Mouse (Mus musculus) midbrain, embryonic 16.5 days (tissue): ENCODE results near the gene Napa. TPM values are rescaled to one million over a fixed set of nuclear protein-coding genes. Genes with fewer than 3 reads are reported as not detected.

ENCODE experiments used
- ATAC-seq: fragments of 200-750 bp; cut with Nextera tagmentation; 2 replicates; pipeline ENCODE4 v1.8.0; 2017; ENCODE audit warnings: moderate TSS enrichment
- H3K27ac ChIP-seq: fragments of 300-500 bp; sonication (generic); 2 replicates; pipeline ENCODE4 v1.5.1; 2014; ENCODE audit warnings: mild to moderate bottlenecking, low read length, mixed read lengths
- H3K27me3 ChIP-seq: fragments of 300-500 bp; sonication (generic); 2 replicates; pipeline ENCODE4 v1.6.1; 2014; ENCODE audit warnings: low read depth, low read length, mixed read lengths; ENCODE audit not compliant: control insufficient read depth, insufficient read depth
- H3K36me3 ChIP-seq: fragments of 300-500 bp; sonication (generic); 2 replicates; pipeline ENCODE4 v1.6.1; 2014; ENCODE audit warnings: mild to moderate bottlenecking, low read length, moderate library complexity, mixed read lengths; ENCODE audit not compliant: control insufficient read depth, insufficient read depth
- H3K4me1 ChIP-seq: fragments of 300-500 bp; sonication (generic); 2 replicates; pipeline ENCODE4 v1.6.1; 2014; ENCODE audit warnings: mild to moderate bottlenecking, low read length, mixed read lengths; ENCODE audit not compliant: control insufficient read depth, insufficient read depth
- H3K4me2 ChIP-seq: fragments of 300-500 bp; sonication (generic); 2 replicates; pipeline ENCODE4 v1.6.1; 2014; ENCODE audit warnings: mild to moderate bottlenecking, low read length, mixed read lengths
- H3K4me3 ChIP-seq: fragments of 300-500 bp; sonication (generic); 2 replicates; pipeline ENCODE4 v1.5.1; 2014; ENCODE audit warnings: low read depth, mild to moderate bottlenecking, low read length, moderate library complexity, mixed read lengths
- H3K9ac ChIP-seq: fragments of 300-500 bp; sonication (generic); 2 replicates; pipeline ENCODE4 v1.6.1; 2014; ENCODE audit warnings: low read depth, low read length, mixed read lengths
- H3K9me3 ChIP-seq: fragments of 300-500 bp; sonication (generic); replicated peaks from 2 replicates; pipeline ENCODE4 v1.6.1; 2014; ENCODE audit warnings: mild to moderate bottlenecking, low read length, mixed read lengths; ENCODE audit not compliant: control insufficient read depth, poor library complexity, severe bottlenecking
- WGBS: fragments of 180-500 bp; shearing (Covaris S2); extraction: QIAGEN DNeasy Blood & Tissue Kit; methylation state at CpG from one replicate; pipeline ENCODE4 v1.1.7; 2014; 5-methylcytosine and 5-hydroxymethylcytosine counted together
- polyA plus RNA-seq: library from polyadenylated mRNA; unstranded; fragments of >200 nt; fragmentation: Nextera tagmentation; extraction: Ambion mirVana; gene quantifications from 2 replicates; pipeline ENCODE4 v1.2.1, GENCODE M21; 2015

The Napa gene
- polyA plus RNA-seq, 1 experiment from 2014 or later: 245 TPM

DNA sequence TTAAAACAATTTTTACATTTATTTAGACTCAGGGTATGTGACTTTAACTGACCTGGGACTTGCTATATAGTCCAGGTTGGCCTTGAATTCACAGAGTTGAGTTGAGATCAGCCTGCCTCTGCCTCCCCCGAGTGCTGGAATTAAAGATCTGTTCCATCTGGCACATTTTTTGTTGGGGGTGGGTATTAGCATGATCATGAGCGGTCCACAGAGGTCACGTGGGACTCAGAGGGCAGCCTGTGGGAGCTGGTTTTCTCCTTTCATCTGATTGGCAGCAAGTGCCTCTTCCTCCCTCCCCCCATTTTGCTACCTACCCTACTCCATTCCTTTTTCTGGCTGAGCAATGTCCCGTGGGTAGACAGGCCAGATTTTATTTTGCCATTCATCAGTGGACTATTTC is 17.7 kb upstream of the Napa start:
- no peak for ATAC-seq
- no peak overlapping the region for H3K9ac ChIP-seq
- H3K36me3 ChIP-seq: no peaks in the 10 kb centered on the region
- WGBS: 69% methylated on average over 4 of the region's 4 CpGs
- no peaks in the 10 kb centered on the region for H3K4me1 ChIP-seq
- H3K4me3 ChIP-seq: no peak overlapping the region
- H3K4me2 ChIP-seq: no peak overlapping the region
- no peak overlapping the region for H3K27ac ChIP-seq
- no peaks in the 10 kb centered on the region; the same call in 1 of the 2 replicates for H3K27me3 ChIP-seq
- no peaks in the 10 kb centered on the region for H3K9me3 ChIP-seq

GRCm38 (mm10) chr7:16083361-16083760 is 14.9 kb upstream of the Napa start:
- 68% methylated on average over 4 of the region's 4 CpGs for WGBS
- no peaks in the 10 kb centered on the region for H3K9me3 ChIP-seq
- H3K4me1 ChIP-seq: no peaks in the 10 kb centered on the region
- no peaks in the 10 kb centered on the region for H3K36me3 ChIP-seq
- H3K9ac ChIP-seq: no peak overlapping the region
- H3K4me3 ChIP-seq: no peak overlapping the region
- no peak for ATAC-seq
- no peak overlapping the region for H3K27ac ChIP-seq
- no peaks in the 10 kb centered on the region; the same call in 1 of the 2 replicates for H3K27me3 ChIP-seq
- no peak overlapping the region for H3K4me2 ChIP-seq

GRCm38 (mm10) chr7:16087587-16087986 is 10.7 kb upstream of the Napa start:
- H3K4me2 ChIP-seq: no peak overlapping the region
- no peaks in the 10 kb centered on the region for H3K36me3 ChIP-seq
- no peaks in the 10 kb centered on the region; the same call in none of the 2 replicates for H3K27me3 ChIP-seq
- no peak overlapping the region for H3K9ac ChIP-seq
- H3K27ac ChIP-seq: no peak overlapping the region
- WGBS: 77% methylated on average over 2 of the region's 2 CpGs
- no peaks in the 10 kb centered on the region for H3K9me3 ChIP-seq
- no peak overlapping the region for H3K4me3 ChIP-seq
- H3K4me1 ChIP-seq: no peaks in the 10 kb centered on the region
- no peak for ATAC-seq

- H3K9me3 ChIP-seq: no peaks in the 10 kb centered on the region
- H3K4me1 ChIP-seq: peaks cover 9% of the 10 kb centered on the region
- H3K9ac ChIP-seq: no peak overlapping the region
- 73% methylated on average over 3 of the region's 3 CpGs for WGBS
- no peak overlapping the region for H3K4me2 ChIP-seq
- H3K4me3 ChIP-seq: no peak overlapping the region
- H3K27me3 ChIP-seq: peaks cover 2% of the 10 kb centered on the region
- no peak overlapping the region for H3K27ac ChIP-seq
- no peak for ATAC-seq
- H3K36me3 ChIP-seq: no peaks in the 10 kb centered on the region
Measured at GRCm38 (mm10) chr7:16094592-16094991, 3.7 kb upstream of the Napa start.

GRCm38 (mm10) chr7:16099901-16100300 is 1.6 kb downstream of the Napa start:
- H3K27me3 ChIP-seq: peaks cover 2% of the 10 kb centered on the region; the same call in 1 of the 2 replicates
- ATAC-seq: no peak
- H3K9ac ChIP-seq: peak overlapping the region; percentile 97
- H3K9me3 ChIP-seq: no peaks in the 10 kb centered on the region
- WGBS: 93% methylated on average over 4 of the region's 4 CpGs
- H3K4me1 ChIP-seq: peaks cover 21% of the 10 kb centered on the region
- 0 out of 2 replicates have a peak overlapping the region, but pooled peaks have one; percentile 94 for H3K4me3 ChIP-seq
- H3K36me3 ChIP-seq: peaks cover 3% of the 10 kb centered on the region; the same call in 1 of the 2 replicates
- no peak overlapping the region for H3K27ac ChIP-seq
- peak overlapping the region; percentile 79 for H3K4me2 ChIP-seq

GRCm38 (mm10) chr7:16101081-16101480 is 2.8 kb downstream of the Napa start:
- no peak overlapping the region for H3K4me2 ChIP-seq
- no peak overlapping the region for H3K9ac ChIP-seq
- no peaks in the 10 kb centered on the region for H3K27me3 ChIP-seq
- no peaks in the 10 kb centered on the region for H3K9me3 ChIP-seq
- no peak overlapping the region for H3K27ac ChIP-seq
- ATAC-seq: no peak
- H3K36me3 ChIP-seq: peaks cover 3% of the 10 kb centered on the region; the same call in 1 of the 2 replicates
- H3K4me3 ChIP-seq: no peak overlapping the region
- 84% methylated on average over 7 of the region's 7 CpGs for WGBS
- peaks cover 21% of the 10 kb centered on the region for H3K4me1 ChIP-seq

- H3K9me3 ChIP-seq: no peaks in the 10 kb centered on the region
- no peak for ATAC-seq
- H3K36me3 ChIP-seq: peaks cover 3% of the 10 kb centered on the region; the same call in 1 of the 2 replicates
- no peak overlapping the region for H3K9ac ChIP-seq
- no peak overlapping the region for H3K4me2 ChIP-seq
- H3K4me3 ChIP-seq: no peak overlapping the region
- 77% methylated on average over 15 of the region's 15 CpGs for WGBS
- H3K27me3 ChIP-seq: no peaks in the 10 kb centered on the region
- no peak overlapping the region for H3K27ac ChIP-seq
- peaks cover 21% of the 10 kb centered on the region for H3K4me1 ChIP-seq
Measured at GRCm38 (mm10) chr7:16101726-16102475, 3.6 kb downstream of the Napa start.

- no peak for ATAC-seq
Measured at GRCm38 (mm10) chr7:16102686-16103226, 4.5 kb downstream of the Napa start.

GRCm38 (mm10) chr7:16103760-16104159 is 5.5 kb downstream of the Napa start:
- no peaks in the 10 kb centered on the region for H3K9me3 ChIP-seq
- 54% methylated on average over 6 of the region's 6 CpGs for WGBS
- ATAC-seq: no peak
- H3K27me3 ChIP-seq: no peaks in the 10 kb centered on the region
- H3K4me2 ChIP-seq: no peak overlapping the region
- peaks cover 12% of the 10 kb centered on the region for H3K36me3 ChIP-seq
- no peak overlapping the region for H3K9ac ChIP-seq
- H3K4me3 ChIP-seq: no peak overlapping the region
- peak overlapping the region; percentile 44 for H3K27ac ChIP-seq
- H3K4me1 ChIP-seq: peaks cover 17% of the 10 kb centered on the region

More at GRCm38 (mm10) chr7:16102686-16103226, 4.5 kb downstream of the Napa start:
- H3K9me3 ChIP-seq: no peaks in the 10 kb centered on the region
- H3K4me2 ChIP-seq: no peak overlapping the region
- H3K4me1 ChIP-seq: peaks cover 17% of the 10 kb centered on the region
- H3K36me3 ChIP-seq: peaks cover 7% of the 10 kb centered on the region
- H3K27ac ChIP-seq: no peak overlapping the region
- H3K4me3 ChIP-seq: no peak overlapping the region
- no peaks in the 10 kb centered on the region for H3K27me3 ChIP-seq
- H3K9ac ChIP-seq: no peak overlapping the region
- 91% methylated on average over 5 of the region's 5 CpGs for WGBS
